Mouse (Mus musculus) brown adipose tissue, adult 24 weeks (tissue): Measurements from ENCODE around the gene Jpt1. TPM values are rescaled to one million over a fixed set of nuclear protein-coding genes. Genes with fewer than 3 reads are reported as not detected.
"Not testable (repeated sequence)": the region's sequence is repeated elsewhere in the genome, so short reads cannot be mapped to it uniquely, and the experiment has no call there.

Source experiments
- H3K27ac ChIP-seq: fragments of 200-500 bp; replicated peaks from 2 replicates; pipeline ENCODE4 v1.5.1; 2012; ENCODE audit warnings: low read depth, mild to moderate bottlenecking, low read length
- H3K4me1 ChIP-seq: fragments of 200-500 bp; 2 replicates; pipeline ENCODE4 v1.6.1; 2012; ENCODE audit warnings: low read length, mixed read lengths; ENCODE audit not compliant: control insufficient read depth, insufficient read depth, insufficient read length
- H3K4me3 ChIP-seq: fragments of 200-500 bp; 2 replicates; pipeline ENCODE4 v1.5.1; 2012; ENCODE audit warnings: low read depth, mild to moderate bottlenecking, low read length, moderate library complexity; ENCODE audit not compliant: insufficient read depth
- polyA plus RNA-seq: library from polyadenylated mRNA; stranded (reverse); fragments of >200 nt; gene quantifications from 2 replicates; pipeline ENCODE4 v1.2.4, GENCODE M21; 2012; ENCODE audit not compliant: missing spikeins, insufficient read depth, insufficient read length

The Jpt1 gene
- 21.2 and 21.5 TPM in 2 replicates for polyA plus RNA-seq

- Histone ChIP-seq H3K4me3 (peak within 1 kb of the TSS; percentile 92), H3K27ac (peak within 1 kb of the TSS; percentile 66), H3K4me1 (peaks cover 16% of the 10 kb centered on the region)
Observed at GRCm38 (mm10) chr11:115514238-115514663, at the start of gene Jpt1. Jpt1 (minus strand) TSS chr11:115514387.

- Histone ChIP-seq H3K4me1 (no peaks in the 10 kb centered on the region), H3K4me3 (peak overlapping the region; percentile 55), H3K27ac (peak overlapping the region; percentile 19; the same call in 1 of the 2 replicates)
Observed at GRCm38 (mm10) chr11:115563406-115563805, 49.2 kb upstream of the Jpt1 start.

- Histone ChIP-seq H3K4me1 (no peaks in the 10 kb centered on the region), H3K4me3 (no peak overlapping the region), H3K27ac (no peak overlapping the region)
Observed at GRCm38 (mm10) chr11:115555717-115556116, 41.5 kb upstream of the Jpt1 start.

GRCm38 (mm10) chr11:115552783-115553182 lies 38.6 kb upstream of the Jpt1 start:
- no peaks in the 10 kb centered on the region for H3K4me1 ChIP-seq
- H3K4me3 ChIP-seq: no peak overlapping the region
- H3K27ac ChIP-seq: no peak overlapping the region

GRCm38 (mm10) chr11:115543571-115543970 lies 29.4 kb upstream of the Jpt1 start:
- Histone ChIP-seq H3K4me3 (no peak overlapping the region), H3K4me1 (no peaks in the 10 kb centered on the region), H3K27ac (no peak overlapping the region)

GRCm38 (mm10) chr11:115538045-115538444 lies 23.9 kb upstream of the Jpt1 start:
- H3K27ac ChIP-seq: no peak overlapping the region
- 0 out of 2 replicates have a peak, but pooled peaks cover 2% of the 10 kb centered on the region for H3K4me1 ChIP-seq
- no peak overlapping the region for H3K4me3 ChIP-seq

GRCm38 (mm10) chr11:115536856-115537568 lies 22.8 kb upstream of the Jpt1 start:
- Histone ChIP-seq H3K4me1 (0 out of 2 replicates have a peak, but pooled peaks cover 2% of the 10 kb centered on the region), H3K27ac (peak overlapping the region; percentile 78), H3K4me3 (peak overlapping the region; percentile 54)

GRCm38 (mm10) chr11:115536038-115536681 lies 22.0 kb upstream of the Jpt1 start, which contains the start of gene Sumo2:
Sumo2 (minus strand) TSS chr11:115536276.
- H3K4me1 ChIP-seq: 0 out of 2 replicates have a peak, but pooled peaks cover 2% of the 10 kb centered on the region

GRCm38 (mm10) chr11:115535401-115536037 lies 21.3 kb upstream of the Jpt1 start:
- H3K27ac ChIP-seq: peak overlapping the region; percentile 72
- H3K4me1 ChIP-seq: 0 out of 2 replicates have a peak, but pooled peaks cover 2% of the 10 kb centered on the region
- H3K4me3 ChIP-seq: peak overlapping the region; percentile 77

More at GRCm38 (mm10) chr11:115536038-115536681, 22.0 kb upstream of the Jpt1 start, which contains the start of gene Sumo2:
- Histone ChIP-seq H3K4me3 (peak within 1 kb of the TSS; percentile 77), H3K27ac (peak within 1 kb of the TSS; percentile 78)

GRCm38 (mm10) chr11:115534759-115535371 lies 20.7 kb upstream of the Jpt1 start:
- peak overlapping the region; percentile 77 for H3K4me3 ChIP-seq
- H3K4me1 ChIP-seq: 0 out of 2 replicates have a peak, but pooled peaks cover 2% of the 10 kb centered on the region
- H3K27ac ChIP-seq: peak overlapping the region; percentile 59; the same call in 1 of the 2 replicates

- not testable (repeated sequence) for H3K4me3 ChIP-seq, H3K4me1 ChIP-seq, H3K27ac ChIP-seq
Observed at GRCm38 (mm10) chr11:115526446-115526845, 12.3 kb upstream of the Jpt1 start.

GRCm38 (mm10) chr11:115522703-115523102 lies 8.5 kb upstream of the Jpt1 start:
- no peak overlapping the region for H3K4me3 ChIP-seq
- H3K4me1 ChIP-seq: no peaks in the 10 kb centered on the region
- no peak overlapping the region for H3K27ac ChIP-seq

GRCm38 (mm10) chr11:115522238-115522637 lies 8.1 kb upstream of the Jpt1 start:
- H3K27ac ChIP-seq: no peak overlapping the region
- H3K4me1 ChIP-seq: no peaks in the 10 kb centered on the region
- H3K4me3 ChIP-seq: no peak overlapping the region

GRCm38 (mm10) chr11:115521080-115521479 lies 6.9 kb upstream of the Jpt1 start:
- Histone ChIP-seq H3K27ac (no peak overlapping the region), H3K4me3 (no peak overlapping the region), H3K4me1 (no peaks in the 10 kb centered on the region)

- Histone ChIP-seq H3K4me3 (no peak overlapping the region), H3K27ac (no peak overlapping the region), H3K4me1 (no peaks in the 10 kb centered on the region)
Observed at GRCm38 (mm10) chr11:115520218-115520617, 6.0 kb upstream of the Jpt1 start.
